Mouse (Mus musculus): ENCODE measurements at regions not wholly inside any gene's neighbourhood (a gene's known extent, or its start where the extent isn't known, plus 50 kb on each side); places are given as distances from the start of the nearest gene placed in this dataset.
"Not testable (repeated sequence)": the region's sequence is repeated elsewhere in the genome, so short reads cannot be mapped to it uniquely, and the experiment has no call there.

- ATAC-seq (no peak), DNase-seq (ENCODE audit: low spot score) (no peak)
- no peak overlapping the region for H3K9ac ChIP-seq (replicated peaks; ENCODE audit: low read depth)
- no peak overlapping the region for H3K4me2 ChIP-seq (replicated peaks; ENCODE audit: low read depth, low read length)
- no peak overlapping the region for H3K27ac ChIP-seq (ENCODE audit: low read length)
- H3K36me3 ChIP-seq (ENCODE audit: insufficient read depth, low read length): no peaks in the 10 kb centered on the region
- H3K9me3 ChIP-seq (ENCODE audit: low read length): no peaks in the 10 kb centered on the region
- TF ChIP-seq EP300 (IDR thresholded peaks at IDR 0.05) (no peak), CTCF (IDR thresholded peaks at IDR 0.05) (no peak)
- H3K27me3 ChIP-seq (replicated peaks; ENCODE audit: insufficient read depth, low read length): 0 out of 2 replicates have a peak, but pooled peaks cover 5% of the 10 kb centered on the region
- H3K4me3 ChIP-seq (ENCODE audit: low read depth, low read length): no peak overlapping the region
- 60% methylated on average over 8 of the region's 8 CpGs for WGBS
- no peaks in the 10 kb centered on the region for H3K4me1 ChIP-seq (ENCODE audit: insufficient read depth, low read depth, low read length)
Observed at GRCm38 (mm10) chr8:12451857-12452256, 56.8 kb downstream of the Sox1 start.

DNA sequence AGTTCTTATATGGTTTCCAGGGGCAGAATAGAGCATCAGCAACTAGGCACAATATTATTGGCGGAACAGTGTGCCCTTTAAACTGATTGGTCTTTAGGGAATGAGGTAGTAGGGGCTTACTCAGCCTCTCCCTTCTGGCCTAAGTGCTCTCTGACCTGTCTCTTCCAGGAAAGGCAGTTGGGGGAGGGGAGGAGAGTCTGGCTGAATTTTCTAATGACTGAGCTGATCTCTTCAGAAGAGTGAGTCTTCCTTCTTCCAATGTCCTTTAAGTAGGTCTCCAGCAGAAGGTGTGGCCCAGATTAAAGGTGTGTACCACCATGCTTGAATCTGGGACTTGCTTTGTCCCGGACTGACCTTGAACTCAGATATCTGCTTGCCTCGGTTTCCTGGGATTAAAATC, 60.3 kb downstream of the Sox1 start:
- H3K4me3 ChIP-seq (ENCODE audit: low read depth, low read length); H3K9ac ChIP-seq (replicated peaks; ENCODE audit: low read depth); H3K4me1 ChIP-seq (ENCODE audit: insufficient read depth, low read depth, low read length); H3K27ac ChIP-seq (ENCODE audit: low read length); DNase-seq (ENCODE audit: low spot score); H3K36me3 ChIP-seq (ENCODE audit: insufficient read depth, low read length); H3K27me3 ChIP-seq (replicated peaks; ENCODE audit: insufficient read depth, low read length); H3K9me3 ChIP-seq (ENCODE audit: low read length); H3K4me2 ChIP-seq (replicated peaks; ENCODE audit: low read depth, low read length); ATAC-seq: not testable (repeated sequence)
- 78% methylated on average over 3 of the region's 3 CpGs for WGBS

DNA sequence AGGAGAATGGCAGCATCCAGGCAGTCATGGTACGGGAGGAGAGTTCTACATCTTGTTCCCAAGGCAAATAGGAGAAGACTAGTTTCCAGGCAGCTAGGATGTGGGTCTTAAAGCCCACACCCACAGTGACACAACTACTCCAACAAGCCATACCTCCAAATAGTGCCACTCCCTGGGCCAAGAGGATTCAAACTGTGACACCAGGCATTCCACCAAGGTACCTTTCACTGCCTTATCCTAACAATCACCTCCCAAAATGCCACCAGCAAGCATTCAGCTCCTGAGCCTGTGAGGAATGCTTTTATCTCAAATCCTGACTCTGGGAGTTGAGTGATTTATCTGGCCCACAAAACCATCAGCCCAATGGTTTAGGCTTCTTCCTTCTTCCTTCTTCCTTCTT, 61.2 kb downstream of the Sox1 start:
- whole genome bisulfite sequencing: 74% methylated on average over 1 of the region's 1 CpGs
- no peaks in the 10 kb centered on the region for H3K36me3 ChIP-seq (ENCODE audit: insufficient read depth, low read length)
- H3K9me3 ChIP-seq (ENCODE audit: low read length): no peaks in the 10 kb centered on the region
- no peak for ATAC-seq
- no peak overlapping the region for H3K9ac ChIP-seq (replicated peaks; ENCODE audit: low read depth)
- H3K4me2 ChIP-seq (replicated peaks; ENCODE audit: low read depth, low read length): no peak overlapping the region
- 0 out of 2 replicates have a peak, but pooled peaks cover 3% of the 10 kb centered on the region for H3K27me3 ChIP-seq (replicated peaks; ENCODE audit: insufficient read depth, low read length)
- no peak for DNase-seq (ENCODE audit: low spot score)
- H3K4me1 ChIP-seq (ENCODE audit: insufficient read depth, low read depth, low read length): no peaks in the 10 kb centered on the region
- H3K27ac ChIP-seq (ENCODE audit: low read length): no peak overlapping the region
- no peak overlapping the region for H3K4me3 ChIP-seq (ENCODE audit: low read depth, low read length)
- TF ChIP-seq EP300 (IDR thresholded peaks at IDR 0.05) (no peak), CTCF (IDR thresholded peaks at IDR 0.05) (no peak)

- no peaks in the 10 kb centered on the region for H3K4me1 ChIP-seq (ENCODE audit: insufficient read depth, low read depth, low read length)
- DNase-seq (ENCODE audit: low spot score) (no peak), ATAC-seq (no peak)
- H3K27me3 ChIP-seq (replicated peaks; ENCODE audit: insufficient read depth, low read length): 0 out of 2 replicates have a peak, but pooled peaks cover 3% of the 10 kb centered on the region
- H3K36me3 ChIP-seq (ENCODE audit: insufficient read depth, low read length): no peaks in the 10 kb centered on the region
- no peak overlapping the region for H3K27ac ChIP-seq (ENCODE audit: low read length)
- H3K4me2 ChIP-seq (replicated peaks; ENCODE audit: low read depth, low read length): no peak overlapping the region
- TF ChIP-seq CTCF (IDR thresholded peaks at IDR 0.05) (no peak), EP300 (IDR thresholded peaks at IDR 0.05) (no peak)
- H3K4me3 ChIP-seq (ENCODE audit: low read depth, low read length): no peak overlapping the region
- no peak overlapping the region for H3K9ac ChIP-seq (replicated peaks; ENCODE audit: low read depth)
- no peaks in the 10 kb centered on the region for H3K9me3 ChIP-seq (ENCODE audit: low read length)
- 68% methylated on average over 7 of the region's 7 CpGs for WGBS
Observed at GRCm38 (mm10) chr8:12457015-12457414, 61.9 kb downstream of the Sox1 start.

- TF ChIP-seq EP300 (IDR thresholded peaks at IDR 0.05) (no peak), CTCF (IDR thresholded peaks at IDR 0.05) (no peak)
- Histone ChIP-seq H3K9ac (replicated peaks; ENCODE audit: low read depth) (no peak overlapping the region), H3K4me2 (replicated peaks; ENCODE audit: low read depth, low read length) (no peak overlapping the region), H3K4me3 (ENCODE audit: low read depth, low read length) (no peak overlapping the region), H3K4me1 (ENCODE audit: insufficient read depth, low read depth, low read length) (no peaks in the 10 kb centered on the region), H3K27me3 (replicated peaks; ENCODE audit: insufficient read depth, low read length) (no peaks in the 10 kb centered on the region), H3K27ac (ENCODE audit: low read length) (no peak overlapping the region), H3K9me3 (ENCODE audit: low read length) (no peaks in the 10 kb centered on the region), H3K36me3 (ENCODE audit: insufficient read depth, low read length) (no peaks in the 10 kb centered on the region)
- DNase-seq (ENCODE audit: low spot score): no peak
- WGBS: 66% methylated on average over 7 of the region's 7 CpGs
- ATAC-seq: no peak
Observed at GRCm38 (mm10) chr8:12466845-12467244, 71.8 kb downstream of the Sox1 start.

DNA sequence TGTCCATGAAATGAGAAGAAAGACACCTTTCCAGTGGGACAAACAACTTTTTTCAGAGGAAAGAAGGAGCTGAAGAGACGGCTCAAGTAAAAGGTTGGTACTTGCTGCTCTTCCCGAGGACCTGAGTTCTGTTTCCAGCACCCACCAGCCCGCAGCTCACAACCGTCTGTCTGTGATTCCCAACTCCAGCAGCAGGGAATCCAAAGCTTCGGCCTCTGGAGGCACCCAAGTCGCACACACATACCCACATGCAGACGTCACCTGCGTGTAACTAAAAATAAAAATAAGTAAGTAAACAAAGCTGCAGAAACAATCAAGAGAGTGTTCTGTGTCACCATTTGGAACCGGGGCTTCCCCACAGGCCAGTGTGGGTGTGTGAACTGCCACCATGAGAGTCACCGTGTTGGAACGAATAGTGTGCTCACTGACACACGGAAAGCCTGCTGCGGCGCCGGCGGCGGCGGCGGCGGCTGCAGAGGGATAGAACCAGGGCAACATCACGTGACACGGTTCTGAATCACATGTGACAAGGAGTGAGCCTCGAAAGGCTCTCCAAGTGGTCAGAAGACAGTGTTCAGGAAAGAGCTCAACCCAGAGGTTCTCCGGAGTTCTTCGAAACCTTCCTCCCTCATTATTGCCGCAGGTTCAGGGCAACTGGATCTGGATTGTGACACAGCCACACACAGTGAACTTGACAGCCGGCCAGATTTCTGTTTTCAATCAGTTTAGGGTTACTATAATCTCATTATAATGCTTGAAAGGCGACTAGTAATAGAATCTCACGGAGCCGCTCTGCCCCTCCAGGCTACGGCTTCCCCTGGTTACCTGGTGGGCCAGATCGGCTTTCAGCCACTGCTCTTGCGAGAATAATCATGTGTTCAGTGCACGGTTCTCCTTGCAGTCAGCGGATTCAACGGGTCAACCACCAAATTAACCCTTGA, 72.6 kb downstream of the Sox1 start:
- H3K36me3 ChIP-seq (ENCODE audit: insufficient read depth, low read length): no peaks in the 10 kb centered on the region

More for the DNA sequence above, 72.6 kb downstream of the Sox1 start:
- Histone ChIP-seq H3K4me3 (ENCODE audit: low read depth, low read length) (no peak overlapping the region), H3K4me1 (ENCODE audit: insufficient read depth, low read depth, low read length) (no peaks in the 10 kb centered on the region), H3K9ac (replicated peaks; ENCODE audit: low read depth) (no peak overlapping the region), H3K9me3 (ENCODE audit: low read length) (no peaks in the 10 kb centered on the region), H3K4me2 (replicated peaks; ENCODE audit: low read depth, low read length) (no peak overlapping the region), H3K27me3 (replicated peaks; ENCODE audit: insufficient read depth, low read length) (no peaks in the 10 kb centered on the region; the same call in 1 of the 2 replicates), H3K27ac (ENCODE audit: low read length) (no peak overlapping the region)
- DNase-seq (ENCODE audit: low spot score): no peak
- WGBS: 74% methylated on average over 36 of the region's 36 CpGs
- no peak for ATAC-seq
- no peak for TF ChIP-seq EP300 (IDR thresholded peaks at IDR 0.05)
- no peak for TF ChIP-seq CTCF (IDR thresholded peaks at IDR 0.05)
